Mouse (Mus musculus): ENCODE measurements around the gene Usp7. TPM values are rescaled to one million over a fixed set of nuclear protein-coding genes. Genes with fewer than 3 reads are reported as not detected.

Gene Usp7
- polyA plus RNA-seq, 1 experiment from 2014 or later, result 38.8 TPM

DNA sequence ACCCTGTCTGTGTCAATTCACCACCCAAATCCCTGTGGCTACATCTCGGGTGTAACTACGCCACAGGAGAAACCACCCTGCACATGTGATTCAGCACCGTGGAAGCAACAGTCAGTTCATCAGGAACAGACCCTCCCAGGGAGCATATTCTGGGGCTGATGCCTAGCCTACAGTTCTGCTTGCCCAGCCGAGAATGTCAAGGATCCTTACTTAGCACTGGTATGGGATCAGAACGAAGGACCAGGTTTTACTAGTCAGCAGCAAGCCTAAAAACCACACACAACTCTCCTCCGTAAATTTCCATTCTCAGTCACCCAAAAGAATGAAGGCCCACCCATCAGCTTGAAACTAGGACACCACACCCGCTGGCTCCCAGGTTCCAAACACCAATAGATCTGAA lies 60.5 kb downstream of the Usp7 start:
- DNase-seq (ENCODE audit: low spot score) (no peak), ATAC-seq (ENCODE audit: insufficient read depth, low FRiP score, low TSS enrichment) (no peak)
- no peak overlapping the region for H3K27ac ChIP-seq (ENCODE audit: low read depth, low read length)
- H3K27me3 ChIP-seq (ENCODE audit: control insufficient read depth, insufficient read depth, low read length), result no peaks in the 10 kb centered on the region
- no peak overlapping the region for H3K9ac ChIP-seq (ENCODE audit: low read length)
- H3K4me3 ChIP-seq (ENCODE audit: low read depth, low read length), result no peak overlapping the region
- no peaks in the 10 kb centered on the region for H3K9me3 ChIP-seq (ENCODE audit: control insufficient read depth, low read length)
- no peaks in the 10 kb centered on the region for H3K36me3 ChIP-seq (ENCODE audit: control insufficient read depth, insufficient read depth, low read length)
- no peak overlapping the region for H3K4me2 ChIP-seq (ENCODE audit: low read depth)
- H3K4me1 ChIP-seq (ENCODE audit: control insufficient read depth, insufficient read depth, low read length), result peaks cover 17% of the 10 kb centered on the region
- 94% methylated on average over 7 of the region's 7 CpGs for WGBS

DNA sequence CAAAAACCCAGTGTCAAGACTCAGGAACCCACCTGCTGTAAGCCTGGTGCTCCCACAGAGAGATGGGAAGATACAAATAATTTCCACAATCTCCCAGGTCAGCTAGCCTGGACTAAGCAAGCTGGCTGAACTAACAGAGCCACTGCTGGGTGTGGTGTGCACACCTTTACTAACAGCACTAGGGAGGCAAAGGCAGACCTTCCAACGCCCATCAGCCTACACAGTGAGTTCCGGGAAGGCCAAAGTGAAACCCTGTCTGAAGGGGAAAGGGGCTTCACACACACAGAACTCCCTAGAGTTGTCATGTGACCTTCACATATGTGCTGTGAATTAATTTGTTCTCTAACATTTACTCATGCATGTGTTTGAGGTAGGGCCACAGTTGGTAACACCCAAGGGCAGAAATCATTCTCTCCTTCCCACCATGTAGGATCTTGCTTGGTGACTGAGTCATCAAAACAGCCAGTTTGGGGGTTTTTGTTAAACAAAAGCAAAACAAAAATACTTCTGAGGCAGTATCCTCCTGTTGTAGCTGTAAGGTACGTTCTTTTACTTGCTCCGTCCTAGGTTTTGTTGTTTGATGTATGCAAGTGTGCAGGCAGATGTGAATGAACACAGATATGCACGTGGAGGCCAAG lies 63.9 kb downstream of the Usp7 start:
- ATAC-seq (ENCODE audit: insufficient read depth, low FRiP score, low TSS enrichment) (no peak), DNase-seq (ENCODE audit: low spot score) (no peak)
- H3K4me3 ChIP-seq (ENCODE audit: low read depth, low read length), result no peak overlapping the region
- no peaks in the 10 kb centered on the region for H3K9me3 ChIP-seq (ENCODE audit: control insufficient read depth, low read length)
- no peaks in the 10 kb centered on the region for H3K27me3 ChIP-seq (ENCODE audit: control insufficient read depth, insufficient read depth, low read length)
- H3K27ac ChIP-seq (ENCODE audit: low read depth, low read length), result no peak overlapping the region
- H3K4me2 ChIP-seq (ENCODE audit: low read depth), result no peak overlapping the region
- WGBS, result 96% methylated on average over 5 of the region's 5 CpGs
- H3K36me3 ChIP-seq (ENCODE audit: control insufficient read depth, insufficient read depth, low read length), result no peaks in the 10 kb centered on the region
- H3K9ac ChIP-seq (ENCODE audit: low read length), result no peak overlapping the region
- no peaks in the 10 kb centered on the region for H3K4me1 ChIP-seq (ENCODE audit: control insufficient read depth, insufficient read depth, low read length)

DNA sequence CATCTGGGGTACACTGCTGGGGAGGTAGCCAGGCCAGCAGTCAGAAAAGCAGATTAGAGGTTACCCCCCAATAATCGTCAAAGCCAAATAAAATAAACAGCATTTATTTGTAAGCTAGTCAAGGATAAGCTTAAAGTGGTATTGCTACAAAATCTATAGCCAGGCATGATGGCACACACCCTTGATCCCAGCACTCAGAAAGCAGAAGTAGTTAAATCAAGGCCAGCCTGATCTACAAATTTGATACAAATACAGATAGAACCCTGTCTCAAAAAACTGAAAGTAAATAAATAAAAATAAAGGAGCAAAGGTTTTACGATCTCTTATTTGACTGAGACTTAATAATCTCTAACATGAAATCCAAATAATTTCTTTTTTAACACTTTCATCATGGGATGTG lies 66.3 kb downstream of the Usp7 start:
- no peaks in the 10 kb centered on the region for H3K9me3 ChIP-seq (ENCODE audit: control insufficient read depth, low read length)
- H3K9ac ChIP-seq (ENCODE audit: low read length), result no peak overlapping the region
- no peaks in the 10 kb centered on the region for H3K27me3 ChIP-seq (ENCODE audit: control insufficient read depth, insufficient read depth, low read length)
- ATAC-seq (ENCODE audit: insufficient read depth, low FRiP score, low TSS enrichment) (no peak), DNase-seq (ENCODE audit: low spot score) (no peak)
- H3K4me2 ChIP-seq (ENCODE audit: low read depth), result no peak overlapping the region
- no peaks in the 10 kb centered on the region for H3K36me3 ChIP-seq (ENCODE audit: control insufficient read depth, insufficient read depth, low read length)
- no peak overlapping the region for H3K27ac ChIP-seq (ENCODE audit: low read depth, low read length)
- WGBS, result 95% methylated on average over 2 of the region's 2 CpGs
- H3K4me1 ChIP-seq (ENCODE audit: control insufficient read depth, insufficient read depth, low read length), result no peaks in the 10 kb centered on the region
- H3K4me3 ChIP-seq (ENCODE audit: low read depth, low read length), result no peak overlapping the region

DNA sequence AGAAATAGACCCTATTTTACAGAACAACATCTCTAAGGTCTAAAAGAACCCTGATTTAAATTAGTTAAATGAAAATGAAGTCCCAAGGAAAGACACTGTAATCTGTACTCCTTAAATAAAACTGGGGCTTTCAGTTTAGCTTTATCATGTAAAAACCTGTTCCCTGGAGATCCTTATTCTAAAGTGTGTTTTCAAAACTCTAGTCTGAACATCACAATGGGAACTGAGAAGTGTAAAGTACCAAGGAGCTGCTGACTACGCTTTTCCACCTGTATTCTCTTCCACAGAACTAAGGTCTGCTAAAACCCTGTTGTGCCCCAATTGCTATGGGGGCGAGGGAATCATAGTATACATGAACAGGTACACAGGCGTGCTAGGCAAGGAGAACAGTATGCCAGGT lies 68.1 kb downstream of the Usp7 start:
- Histone ChIP-seq H3K4me1 (ENCODE audit: control insufficient read depth, insufficient read depth, low read length) (no peaks in the 10 kb centered on the region), H3K9me3 (ENCODE audit: control insufficient read depth, low read length) (no peaks in the 10 kb centered on the region), H3K4me2 (ENCODE audit: low read depth) (no peak overlapping the region), H3K9ac (ENCODE audit: low read length) (no peak overlapping the region), H3K27ac (ENCODE audit: low read depth, low read length) (no peak overlapping the region), H3K27me3 (ENCODE audit: control insufficient read depth, insufficient read depth, low read length) (no peaks in the 10 kb centered on the region), H3K4me3 (ENCODE audit: low read depth, low read length) (no peak overlapping the region), H3K36me3 (ENCODE audit: control insufficient read depth, insufficient read depth, low read length) (no peaks in the 10 kb centered on the region)
- WGBS, result 87% methylated on average over 3 of the region's 3 CpGs
- no peak for DNase-seq (ENCODE audit: low spot score)
- no peak for ATAC-seq (ENCODE audit: insufficient read depth, low FRiP score, low TSS enrichment)

DNA sequence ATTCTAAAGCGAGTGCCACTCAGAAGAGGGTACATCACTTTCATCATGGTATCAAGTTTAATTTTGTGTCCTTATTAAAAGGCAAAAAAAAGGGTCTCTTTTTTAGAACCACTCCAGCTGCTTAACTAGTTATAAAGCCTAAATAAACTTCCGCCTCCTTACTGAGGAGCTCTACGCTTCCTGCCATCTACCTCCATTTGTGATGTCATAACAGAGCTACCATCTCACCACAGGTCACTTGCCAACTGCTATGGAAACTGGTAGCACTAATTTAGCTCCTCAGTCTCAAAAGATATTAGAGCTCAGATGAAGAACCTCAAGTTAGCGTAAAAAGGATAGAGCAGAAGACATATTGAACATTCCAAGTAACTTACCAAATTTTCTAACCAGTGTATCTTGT lies 71.7 kb downstream of the Usp7 start:
- Histone ChIP-seq H3K27ac (ENCODE audit: low read depth, low read length) (no peak overlapping the region), H3K4me3 (ENCODE audit: low read depth, low read length) (no peak overlapping the region), H3K27me3 (ENCODE audit: control insufficient read depth, insufficient read depth, low read length) (no peaks in the 10 kb centered on the region), H3K4me1 (ENCODE audit: control insufficient read depth, insufficient read depth, low read length) (no peaks in the 10 kb centered on the region), H3K9ac (ENCODE audit: low read length) (no peak overlapping the region), H3K36me3 (ENCODE audit: control insufficient read depth, insufficient read depth, low read length) (no peaks in the 10 kb centered on the region), H3K4me2 (ENCODE audit: low read depth) (no peak overlapping the region), H3K9me3 (ENCODE audit: control insufficient read depth, low read length) (no peaks in the 10 kb centered on the region)
- WGBS, result 86% methylated on average over 4 of the region's 4 CpGs
- ATAC-seq (ENCODE audit: insufficient read depth, low FRiP score, low TSS enrichment) (no peak), DNase-seq (ENCODE audit: low spot score) (no peak)

DNA sequence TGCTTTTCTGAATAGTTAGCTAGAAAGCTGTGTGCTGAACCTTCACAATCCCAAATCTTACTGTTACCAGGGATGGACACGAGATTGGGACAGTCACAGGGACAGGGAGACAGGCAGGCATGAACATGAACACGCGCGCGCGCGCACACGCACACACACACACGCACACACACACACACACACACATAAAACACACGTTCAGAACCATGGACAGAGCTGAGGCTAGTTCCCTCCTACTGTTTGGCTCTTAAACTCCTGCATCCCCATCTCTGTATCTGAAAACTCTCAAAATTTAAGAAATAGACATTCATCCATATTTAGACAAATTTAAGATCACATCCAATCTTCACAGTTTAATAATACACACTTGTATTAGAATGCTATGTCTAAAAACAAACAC lies 74.4 kb downstream of the Usp7 start:
- no peak overlapping the region for H3K4me2 ChIP-seq (ENCODE audit: low read depth)
- H3K27ac ChIP-seq (ENCODE audit: low read depth, low read length), result no peak overlapping the region
- H3K27me3 ChIP-seq (ENCODE audit: control insufficient read depth, insufficient read depth, low read length), result no peaks in the 10 kb centered on the region
- ATAC-seq (ENCODE audit: insufficient read depth, low FRiP score, low TSS enrichment) (no peak), DNase-seq (ENCODE audit: low spot score) (no peak)
- peaks cover 2% of the 10 kb centered on the region; the same call in 1 of the 2 replicates for H3K36me3 ChIP-seq (ENCODE audit: control insufficient read depth, insufficient read depth, low read length)
- WGBS, result 95% methylated on average over 10 of the region's 10 CpGs
- H3K9ac ChIP-seq (ENCODE audit: low read length), result no peak overlapping the region
- H3K4me3 ChIP-seq (ENCODE audit: low read depth, low read length), result no peak overlapping the region
- H3K4me1 ChIP-seq (ENCODE audit: control insufficient read depth, insufficient read depth, low read length), result no peaks in the 10 kb centered on the region
- H3K9me3 ChIP-seq (ENCODE audit: control insufficient read depth, low read length), result no peaks in the 10 kb centered on the region

DNA sequence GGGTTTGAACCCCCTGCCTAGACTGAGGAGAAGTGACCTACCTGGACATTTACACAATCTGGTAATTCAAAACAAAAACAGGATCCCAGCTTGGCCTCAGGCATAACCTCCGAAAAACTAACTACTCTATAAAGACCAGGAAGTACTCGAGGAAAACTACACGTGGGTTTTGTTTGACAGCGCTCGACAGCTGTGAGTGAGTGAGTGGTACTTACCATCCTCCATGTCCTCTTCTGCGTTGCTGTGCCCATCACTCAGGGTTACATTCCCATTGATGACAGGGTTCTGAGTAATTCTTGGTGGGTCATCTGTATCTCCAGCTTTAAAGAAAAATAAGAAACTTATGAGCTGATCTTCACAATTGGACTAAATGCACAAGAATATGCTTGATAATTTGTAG lies 75.8 kb downstream of the Usp7 start:
- H3K27me3 ChIP-seq (ENCODE audit: control insufficient read depth, insufficient read depth, low read length), result no peaks in the 10 kb centered on the region
- WGBS, result 77% methylated on average over 6 of the region's 6 CpGs
- ATAC-seq (ENCODE audit: insufficient read depth, low FRiP score, low TSS enrichment), result no peak
- peaks cover 2% of the 10 kb centered on the region; the same call in 1 of the 2 replicates for H3K36me3 ChIP-seq (ENCODE audit: control insufficient read depth, insufficient read depth, low read length)
- no peak overlapping the region for H3K9ac ChIP-seq (ENCODE audit: low read length)
- H3K4me2 ChIP-seq (ENCODE audit: low read depth), result no peak overlapping the region
- no peaks in the 10 kb centered on the region for H3K9me3 ChIP-seq (ENCODE audit: control insufficient read depth, low read length)
- no peak for DNase-seq (ENCODE audit: low spot score)
- H3K27ac ChIP-seq (ENCODE audit: low read depth, low read length), result no peak overlapping the region
- H3K4me3 ChIP-seq (ENCODE audit: low read depth, low read length), result no peak overlapping the region
- H3K4me1 ChIP-seq (ENCODE audit: control insufficient read depth, insufficient read depth, low read length), result no peaks in the 10 kb centered on the region

DNA sequence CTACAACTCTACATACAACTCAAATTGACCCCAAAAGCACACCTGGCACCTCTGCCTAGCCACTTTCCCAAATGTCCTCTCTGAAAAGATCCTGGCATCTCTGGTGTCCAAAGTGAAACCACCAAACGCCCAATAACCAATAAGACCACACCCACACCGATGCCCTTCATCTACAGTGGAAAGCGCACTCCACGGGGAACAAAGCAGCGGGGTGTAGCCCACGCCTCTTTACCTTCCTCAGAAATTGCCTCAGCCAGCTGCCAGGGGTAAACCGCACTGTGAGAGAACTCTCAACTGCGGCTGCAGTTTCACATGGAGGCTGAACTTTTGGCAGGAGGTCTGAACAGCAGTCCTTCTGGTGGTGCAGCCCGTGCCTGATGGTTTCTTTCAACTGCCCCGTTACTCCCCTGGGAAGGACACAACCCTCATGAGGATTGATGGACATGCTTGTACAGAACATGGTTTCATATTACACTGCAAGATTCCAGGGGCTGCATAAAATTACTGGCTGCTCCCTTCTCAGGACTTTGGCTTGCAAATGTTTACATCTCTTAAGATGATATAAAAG lies 76.5 kb downstream of the Usp7 start:
- H3K27me3 ChIP-seq (ENCODE audit: control insufficient read depth, insufficient read depth, low read length), result no peaks in the 10 kb centered on the region
- no peak overlapping the region for H3K4me3 ChIP-seq (ENCODE audit: low read depth, low read length)
- H3K4me2 ChIP-seq (ENCODE audit: low read depth), result no peak overlapping the region
- H3K27ac ChIP-seq (ENCODE audit: low read depth, low read length), result no peak overlapping the region
- no peaks in the 10 kb centered on the region for H3K4me1 ChIP-seq (ENCODE audit: control insufficient read depth, insufficient read depth, low read length)
- no peaks in the 10 kb centered on the region for H3K9me3 ChIP-seq (ENCODE audit: control insufficient read depth, low read length)
- DNase-seq (ENCODE audit: low spot score) (peak; percentile 21), ATAC-seq (ENCODE audit: insufficient read depth, low FRiP score, low TSS enrichment) (no peak)
- no peak overlapping the region for H3K9ac ChIP-seq (ENCODE audit: low read length)
- H3K36me3 ChIP-seq (ENCODE audit: control insufficient read depth, insufficient read depth, low read length), result peaks cover 4% of the 10 kb centered on the region; the same call in 1 of the 2 replicates
- WGBS, result 75% methylated on average over 10 of the region's 10 CpGs

DNA sequence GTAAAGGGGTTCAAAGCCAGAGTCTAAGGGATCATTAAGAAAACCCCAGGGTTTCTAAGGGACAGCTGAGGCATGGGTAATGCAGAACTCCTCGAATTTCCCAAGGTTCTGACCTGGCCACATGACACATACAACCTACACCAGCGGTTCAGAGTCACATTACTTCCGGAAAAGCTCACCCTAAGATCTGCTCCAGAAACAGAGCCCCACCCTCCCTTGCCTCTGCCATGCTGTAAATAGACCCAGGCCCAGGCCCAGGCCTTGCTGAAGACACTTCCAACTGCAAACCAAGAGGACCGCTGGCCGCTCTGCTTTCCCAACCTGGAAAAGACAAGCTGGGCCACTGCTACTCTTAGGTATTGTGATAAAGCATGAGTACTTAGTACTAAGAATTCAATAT lies 77.3 kb downstream of the Usp7 start:
- H3K9ac ChIP-seq (ENCODE audit: low read length), result no peak overlapping the region
- peaks cover 5% of the 10 kb centered on the region; the same call in 1 of the 2 replicates for H3K36me3 ChIP-seq (ENCODE audit: control insufficient read depth, insufficient read depth, low read length)

More for the DNA sequence above, 77.3 kb downstream of the Usp7 start:
- no peaks in the 10 kb centered on the region for H3K4me1 ChIP-seq (ENCODE audit: control insufficient read depth, insufficient read depth, low read length)
- H3K4me2 ChIP-seq (ENCODE audit: low read depth), result no peak overlapping the region
- WGBS, result 91% methylated on average over 5 of the region's 5 CpGs
- H3K27ac ChIP-seq (ENCODE audit: low read depth, low read length), result no peak overlapping the region
- H3K9me3 ChIP-seq (ENCODE audit: control insufficient read depth, low read length), result no peaks in the 10 kb centered on the region
- no peak for DNase-seq (ENCODE audit: low spot score)
- ATAC-seq (ENCODE audit: insufficient read depth, low FRiP score, low TSS enrichment), result no peak
- no peaks in the 10 kb centered on the region for H3K27me3 ChIP-seq (ENCODE audit: control insufficient read depth, insufficient read depth, low read length)
- H3K4me3 ChIP-seq (ENCODE audit: low read depth, low read length), result no peak overlapping the region

All from neural tube, embryonic 11.5 days (tissue).